Mouse (Mus musculus) lung, postnatal 14 days (tissue): ENCODE measurements around the gene Kctd20.
"Not testable (repeated sequence)": the region's sequence is repeated elsewhere in the genome, so short reads cannot be mapped to it uniquely, and the experiment has no call there.

Source experiments
- DNase-seq: peaks from one replicate; pipeline ENCODE4 v3.0.0; 2021

Gene Kctd20

DNA sequence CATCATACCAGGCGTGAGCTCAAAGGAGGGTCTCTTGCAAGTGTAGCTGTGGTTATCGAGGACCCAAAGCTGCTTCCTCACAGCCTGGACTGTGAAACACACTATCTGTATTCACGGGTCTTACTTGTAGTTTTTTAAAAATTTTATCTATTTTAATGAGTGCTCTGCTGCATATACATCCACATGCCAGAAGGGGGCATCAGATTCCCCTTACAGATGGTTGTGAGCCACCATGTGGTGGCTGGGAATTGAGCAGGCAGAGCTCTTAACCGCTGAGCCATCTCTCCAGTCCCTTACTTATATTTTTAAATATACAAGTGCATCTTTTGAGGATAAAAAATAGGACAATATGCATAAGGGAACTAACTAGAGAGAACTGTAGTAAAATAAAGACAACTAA is 36.0 kb downstream of the Kctd20 start:
- peak; percentile 38 for DNase-seq

DNA sequence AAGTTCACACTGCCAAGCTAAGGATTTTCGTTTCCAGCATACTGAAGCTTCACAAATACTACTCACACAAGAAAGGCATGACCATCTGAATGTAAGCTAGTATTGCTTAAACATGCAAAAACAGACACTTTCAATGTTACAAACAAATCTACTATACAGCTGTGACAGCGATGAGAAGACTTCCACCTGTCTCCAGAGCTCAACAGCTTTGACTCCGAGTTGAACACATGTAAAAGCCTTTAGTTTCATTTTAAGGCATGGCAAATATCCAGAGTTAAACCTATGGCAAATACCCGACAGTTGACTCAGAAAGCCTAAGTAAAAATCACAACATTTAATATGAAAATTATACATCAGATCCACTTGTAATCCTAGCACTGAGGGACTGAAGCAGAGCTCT is 36.5 kb downstream of the Kctd20 start:
- no peak for DNase-seq

GRCm38 (mm10) chr17:28988996-28989395 is 37.2 kb downstream of the Kctd20 start:
- no peak for DNase-seq

GRCm38 (mm10) chr17:28990060-28990459 is 38.3 kb downstream of the Kctd20 start:
- DNase-seq, result no peak

GRCm38 (mm10) chr17:28991286-28991685 is 39.5 kb downstream of the Kctd20 start:
- no peak for DNase-seq

- DNase-seq, result peak; percentile 69
These were observed 40.4 kb downstream of the Kctd20 start for GRCm38 (mm10) chr17:28992105-28992504.

GRCm38 (mm10) chr17:28993004-28993403 is 41.3 kb downstream of the Kctd20 start:
- DNase-seq, result not testable (repeated sequence)

DNA sequence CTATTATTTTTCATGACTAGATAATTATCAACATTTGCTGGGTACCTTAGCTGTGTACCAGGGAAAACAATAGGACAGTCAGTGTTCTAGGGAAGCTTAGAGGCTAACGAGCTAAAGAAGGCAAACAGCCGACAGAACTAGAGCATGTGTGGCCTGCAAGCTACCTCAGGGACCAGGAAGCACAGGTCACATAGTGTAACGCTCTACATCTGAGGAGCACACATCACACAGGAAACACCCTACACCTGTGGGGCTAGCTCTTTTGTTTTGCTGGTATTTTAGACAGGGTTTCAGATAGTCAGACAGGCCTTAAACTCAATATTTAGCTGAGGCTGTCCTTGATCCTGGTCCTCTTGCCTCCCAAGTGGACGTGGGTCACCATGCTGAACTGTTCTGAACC is 42.9 kb downstream of the Kctd20 start:
- DNase-seq, result no peak

DNA sequence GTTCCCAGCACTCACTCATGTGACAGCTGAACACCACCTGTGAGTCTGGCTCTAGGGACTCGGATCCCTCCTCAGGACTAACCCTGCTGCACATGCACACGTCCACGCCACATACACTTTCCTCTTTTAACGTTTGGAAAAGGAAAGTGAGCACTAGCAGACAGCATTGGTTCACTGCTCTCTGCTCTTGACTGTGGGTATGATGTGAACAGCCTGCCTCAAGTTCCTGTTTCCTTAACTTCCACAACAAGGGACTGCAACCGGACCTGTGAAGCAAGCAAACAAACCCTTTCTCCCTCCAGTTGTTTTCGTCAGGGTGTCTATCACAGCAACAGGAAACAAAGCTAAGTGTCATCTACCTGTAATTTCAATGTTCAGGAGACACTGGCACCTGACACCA is 48.7 kb downstream of the Kctd20 start:
- no peak for DNase-seq

DNA sequence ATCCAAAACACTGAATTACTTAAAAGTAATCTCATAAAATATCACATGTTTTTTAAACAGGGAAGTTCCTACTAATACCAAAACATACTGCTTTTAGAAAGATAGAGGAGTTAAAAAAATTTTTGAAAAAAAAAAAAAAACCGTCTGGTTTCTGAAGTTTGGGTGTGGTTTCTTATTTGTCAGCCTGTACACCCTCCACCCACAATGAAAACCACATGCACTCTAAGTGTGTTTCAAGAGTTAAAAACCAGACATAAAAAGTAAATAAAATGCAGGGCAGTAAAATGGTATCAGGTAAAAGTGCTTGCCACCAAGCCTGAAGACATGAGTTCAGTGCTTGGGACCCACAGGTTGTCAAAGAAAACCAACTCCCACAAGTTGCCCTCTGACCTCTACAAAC is 52.0 kb downstream of the Kctd20 start:
- no peak for DNase-seq

GRCm38 (mm10) chr17:29005002-29005401 is 53.3 kb downstream of the Kctd20 start:
- DNase-seq, result no peak

DNA sequence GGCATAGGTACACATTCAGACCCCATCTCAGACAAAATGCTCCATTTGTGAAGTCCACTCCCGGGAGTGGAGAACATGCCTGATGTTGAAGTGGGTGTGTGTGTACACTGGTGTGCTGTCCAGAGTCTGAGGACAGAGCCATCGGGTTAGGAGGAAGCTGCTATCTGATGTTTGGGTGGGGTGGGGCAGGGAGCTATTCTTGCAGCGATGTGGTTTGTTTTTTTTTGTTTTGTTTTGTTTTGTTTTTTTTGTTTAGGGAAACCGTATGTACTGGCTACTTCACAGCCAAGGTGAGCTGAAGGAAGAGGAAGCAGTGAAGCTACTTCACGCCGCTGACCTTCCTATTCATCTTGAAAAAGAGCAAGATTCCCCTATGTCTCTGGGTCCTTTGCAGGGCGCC is 55.1 kb downstream of the Kctd20 start:
- no peak for DNase-seq

DNA sequence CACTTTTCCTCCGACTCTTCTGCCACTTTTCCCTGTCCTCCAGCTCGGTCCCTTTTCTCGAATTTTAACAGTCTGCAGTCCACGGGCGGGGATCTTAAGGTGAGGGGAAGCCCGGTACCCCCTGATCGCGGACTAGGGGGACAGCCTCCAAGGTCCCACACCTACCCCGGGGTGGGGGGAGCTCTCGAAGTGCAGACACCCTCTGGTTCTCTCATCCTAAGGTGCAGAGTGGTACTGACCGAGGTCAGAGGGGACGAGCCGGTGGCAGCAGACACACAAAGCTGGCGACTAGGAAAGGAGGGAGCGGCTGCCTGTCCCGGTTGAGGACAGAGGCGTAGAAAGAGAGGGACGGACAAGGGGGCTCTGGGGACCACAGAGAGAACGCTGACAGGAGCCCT is 55.5 kb downstream of the Kctd20 start:
- no peak for DNase-seq

- DNase-seq, result peak; percentile 93
These were observed 56.0 kb downstream of the Kctd20 start, which contains the start of gene Stk38 for GRCm38 (mm10) chr17:29007641-29008325. Gene Stk38 (minus strand): TSS chr17:29007995.

- no peak for DNase-seq
These were observed 56.5 kb downstream of the Kctd20 start for GRCm38 (mm10) chr17:29008326-29008650.

DNA sequence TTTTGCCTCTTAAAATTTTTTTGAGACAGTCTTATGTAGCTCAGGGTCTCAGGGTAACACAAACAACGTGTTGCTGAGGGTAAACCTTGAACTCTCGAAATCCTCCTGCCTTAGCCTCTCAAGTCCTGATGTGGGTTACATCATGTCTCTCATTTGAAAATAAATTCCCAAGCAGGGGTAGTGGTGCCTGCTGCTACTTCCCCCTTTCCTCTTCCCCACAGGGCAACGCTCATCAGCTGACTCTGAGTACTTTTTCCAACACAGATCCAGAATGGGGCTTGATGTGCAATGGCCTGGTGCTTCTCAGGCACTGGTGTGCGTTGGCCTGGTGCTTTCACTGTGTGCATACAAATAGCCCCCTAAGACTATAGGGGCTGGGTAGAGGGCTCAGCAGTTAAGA is 57.4 kb downstream of the Kctd20 start:
- DNase-seq, result no peak

- DNase-seq, result no peak
These were observed 62.5 kb downstream of the Kctd20 start for GRCm38 (mm10) chr17:29014235-29014634.

- DNase-seq, result peak; percentile 54
These were observed 63.9 kb downstream of the Kctd20 start for GRCm38 (mm10) chr17:29015638-29016037.

DNA sequence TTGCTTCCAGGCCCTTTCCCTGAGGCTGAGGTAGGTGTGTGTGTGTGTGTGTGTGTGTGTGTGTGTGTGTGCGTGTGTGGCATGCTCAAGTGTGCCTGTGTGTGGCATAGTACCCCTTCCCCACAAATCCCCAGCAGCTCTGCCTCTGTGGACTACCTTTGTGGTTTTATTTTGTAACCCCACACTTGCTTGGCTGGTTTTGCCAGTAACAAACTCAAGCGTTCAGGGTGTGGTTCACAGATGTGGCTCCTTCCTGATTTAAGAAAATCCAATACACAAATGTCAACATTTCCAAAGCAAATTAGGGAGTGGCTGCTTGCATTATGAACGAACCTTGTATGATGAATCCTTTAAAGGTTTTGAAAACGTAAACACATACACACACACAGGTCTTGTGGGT is 65.0 kb downstream of the Kctd20 start:
- no peak for DNase-seq

DNA sequence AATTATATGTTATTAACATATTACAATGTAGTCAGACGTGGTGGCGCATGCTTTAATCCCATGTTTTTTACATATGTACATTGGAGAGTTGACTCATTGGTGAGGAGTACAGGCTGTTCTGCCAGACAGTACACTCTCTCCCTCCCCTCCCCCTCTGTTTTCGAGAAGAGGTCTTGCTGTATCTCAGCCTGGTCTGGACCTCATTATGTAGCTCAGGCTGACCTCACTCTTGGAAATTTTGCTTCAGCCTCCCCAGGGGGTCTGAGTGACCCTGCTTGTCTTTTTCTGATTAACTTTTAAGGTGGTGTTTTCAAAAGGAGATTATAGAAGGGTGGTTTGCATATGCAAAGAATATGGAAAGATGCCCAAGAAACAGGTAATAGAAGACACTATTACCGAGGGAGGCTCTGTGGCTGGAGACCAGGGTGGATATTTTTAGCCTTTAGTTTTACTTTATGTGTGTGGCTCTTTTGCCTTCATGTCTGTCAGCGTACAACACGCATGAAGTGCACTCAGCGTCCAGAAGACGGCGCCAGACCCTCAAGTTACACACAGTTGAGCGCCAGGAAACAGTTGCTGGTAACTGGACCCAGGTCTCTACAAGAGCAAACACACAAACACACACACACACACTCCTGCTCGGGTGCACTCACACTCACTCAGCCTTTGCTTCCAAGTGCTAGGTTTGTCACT is 66.7 kb downstream of the Kctd20 start:
- peak; percentile 35 for DNase-seq
